Mouse (Mus musculus): ENCODE results near the gene Hist2h2aa1. TPM values are rescaled to one million over a fixed set of nuclear protein-coding genes. Genes with fewer than 3 reads are reported as not detected.
A peak's percentile ranks its signal among the peaks of the same experiment; 100 is the strongest.

The Hist2h2aa1 gene
- polyA plus RNA-seq, 1 experiment from 2014 or later, result 107 TPM

GRCm38 (mm10) chr3:96257190-96257589 lies 11.9 kb downstream of the Hist2h2aa1 start:
- Histone ChIP-seq H3K4me1 (ENCODE audit: insufficient read depth) (peaks cover 14% of the 10 kb centered on the region), H3K9me3 (ENCODE audit: low read length) (no peaks in the 10 kb centered on the region), H3K9ac (replicated peaks) (no peak overlapping the region), H3K27ac (ENCODE audit: low read depth) (no peak overlapping the region), H3K4me3 (ENCODE audit: low read depth, low read length) (no peak overlapping the region), H3K36me3 (replicated peaks; ENCODE audit: insufficient read depth, low read length) (no peaks in the 10 kb centered on the region), H3K4me2 (ENCODE audit: low read depth, low read length) (no peak overlapping the region), H3K27me3 (ENCODE audit: insufficient read depth, low read length) (no peaks in the 10 kb centered on the region)
- WGBS (ENCODE audit: insufficient replicate concordance), result 73% methylated on average over 3 of the region's 3 CpGs
- DNase-seq, result no peak
- ATAC-seq, result no peak
- TF ChIP-seq EP300 (IDR thresholded peaks at IDR 0.05; ENCODE audit: low read depth) (no peak), CTCF (IDR thresholded peaks at IDR 0.05; ENCODE audit: low read depth) (no peak)

GRCm38 (mm10) chr3:96260220-96260619 lies 14.9 kb downstream of the Hist2h2aa1 start:
- no peak overlapping the region for H3K27ac ChIP-seq (ENCODE audit: low read depth)
- peaks cover 26% of the 10 kb centered on the region for H3K4me1 ChIP-seq (ENCODE audit: insufficient read depth)
- no peaks in the 10 kb centered on the region for H3K9me3 ChIP-seq (ENCODE audit: low read length)
- no peak overlapping the region for H3K9ac ChIP-seq (replicated peaks)
- H3K4me3 ChIP-seq (ENCODE audit: low read depth, low read length), result no peak overlapping the region
- no peak for DNase-seq
- TF ChIP-seq EP300 (IDR thresholded peaks at IDR 0.05; ENCODE audit: low read depth) (no peak), CTCF (IDR thresholded peaks at IDR 0.05; ENCODE audit: low read depth) (no peak)
- H3K27me3 ChIP-seq (ENCODE audit: insufficient read depth, low read length), result no peaks in the 10 kb centered on the region
- H3K36me3 ChIP-seq (replicated peaks; ENCODE audit: insufficient read depth, low read length), result no peaks in the 10 kb centered on the region
- 87% methylated on average over 5 of the region's 5 CpGs for WGBS (ENCODE audit: insufficient replicate concordance)
- no peak for ATAC-seq
- no peak overlapping the region for H3K4me2 ChIP-seq (ENCODE audit: low read depth, low read length)

GRCm38 (mm10) chr3:96261623-96262022 lies 16.3 kb downstream of the Hist2h2aa1 start:
- DNase-seq (no peak), ATAC-seq (no peak)
- Histone ChIP-seq H3K27ac (ENCODE audit: low read depth) (peak overlapping the region; percentile 99), H3K36me3 (replicated peaks; ENCODE audit: insufficient read depth, low read length) (no peaks in the 10 kb centered on the region), H3K9me3 (ENCODE audit: low read length) (no peaks in the 10 kb centered on the region), H3K9ac (replicated peaks) (peak overlapping the region; percentile 91; the same call in 1 of the 2 replicates), H3K27me3 (ENCODE audit: insufficient read depth, low read length) (no peaks in the 10 kb centered on the region), H3K4me1 (ENCODE audit: insufficient read depth) (peaks cover 26% of the 10 kb centered on the region), H3K4me2 (ENCODE audit: low read depth, low read length) (peak overlapping the region; percentile 82), H3K4me3 (ENCODE audit: low read depth, low read length) (peak overlapping the region; percentile 70)
- TF ChIP-seq EP300 (IDR thresholded peaks at IDR 0.05; ENCODE audit: low read depth) (no peak), CTCF (IDR thresholded peaks at IDR 0.05; ENCODE audit: low read depth) (no peak)
- 65% methylated on average over 3 of the region's 3 CpGs for WGBS (ENCODE audit: insufficient replicate concordance)

- Histone ChIP-seq H3K9ac (replicated peaks) (peak overlapping the region; percentile 91), H3K9me3 (ENCODE audit: low read length) (no peaks in the 10 kb centered on the region), H3K27me3 (ENCODE audit: insufficient read depth, low read length) (no peaks in the 10 kb centered on the region), H3K4me2 (ENCODE audit: low read depth, low read length) (peak overlapping the region; percentile 82), H3K4me3 (ENCODE audit: low read depth, low read length) (peak overlapping the region; percentile 70), H3K36me3 (replicated peaks; ENCODE audit: insufficient read depth, low read length) (no peaks in the 10 kb centered on the region), H3K27ac (ENCODE audit: low read depth) (peak overlapping the region; percentile 99), H3K4me1 (ENCODE audit: insufficient read depth) (peaks cover 26% of the 10 kb centered on the region)
- TF ChIP-seq CTCF (IDR thresholded peaks at IDR 0.05; ENCODE audit: low read depth) (no peak), EP300 (IDR thresholded peaks at IDR 0.05; ENCODE audit: low read depth) (no peak)
- under 1% methylated on average over 19 of the region's 19 CpGs for WGBS (ENCODE audit: insufficient replicate concordance)
- DNase-seq (peak; percentile 83), ATAC-seq (peak; percentile 73)
Observed at GRCm38 (mm10) chr3:96262216-96262875, 17.0 kb downstream of the Hist2h2aa1 start.

- Histone ChIP-seq H3K4me3 (ENCODE audit: low read depth, low read length) (peak within 1 kb of the TSS; percentile 70), H3K9me3 (ENCODE audit: low read length) (no peaks in the 10 kb centered on the region), H3K4me2 (ENCODE audit: low read depth, low read length) (peak within 1 kb of the TSS; percentile 82), H3K36me3 (replicated peaks; ENCODE audit: insufficient read depth, low read length) (no peaks in the 10 kb centered on the region), H3K9ac (replicated peaks) (peak within 1 kb of the TSS; percentile 91), H3K27ac (ENCODE audit: low read depth) (peak within 1 kb of the TSS; percentile 99), H3K27me3 (ENCODE audit: insufficient read depth, low read length) (no peaks in the 10 kb centered on the region), H3K4me1 (ENCODE audit: insufficient read depth) (peaks cover 32% of the 10 kb centered on the region)
- WGBS (ENCODE audit: insufficient replicate concordance), result under 1% methylated on average over 40 of the region's 40 CpGs
- TF ChIP-seq CTCF (IDR thresholded peaks at IDR 0.05; ENCODE audit: low read depth) (peak; percentile 66), EP300 (IDR thresholded peaks at IDR 0.05; ENCODE audit: low read depth) (peak; percentile 96)
- peak; percentile 96 for DNase-seq
- peak; percentile 86 for ATAC-seq
Observed at GRCm38 (mm10) chr3:96262979-96263550, 17.8 kb downstream of the Hist2h2aa1 start, which contains the start of gene Hist2h4. Hist2h4 (minus strand) TSS chr3:96263311.

GRCm38 (mm10) chr3:96263558-96264403 lies 18.5 kb downstream of the Hist2h2aa1 start:
- H3K9ac ChIP-seq (replicated peaks), result peak overlapping the region; percentile 91
- peak; percentile 40 for ATAC-seq
- whole genome bisulfite sequencing (ENCODE audit: insufficient replicate concordance), result 4% methylated on average over 27 of the region's 27 CpGs

More at GRCm38 (mm10) chr3:96263558-96264403, 18.5 kb downstream of the Hist2h2aa1 start:
- peaks cover 32% of the 10 kb centered on the region for H3K4me1 ChIP-seq (ENCODE audit: insufficient read depth)
- TF ChIP-seq CTCF (IDR thresholded peaks at IDR 0.05; ENCODE audit: low read depth), result no peak
- no peak for TF ChIP-seq EP300 (IDR thresholded peaks at IDR 0.05; ENCODE audit: low read depth)
- no peaks in the 10 kb centered on the region for H3K36me3 ChIP-seq (replicated peaks; ENCODE audit: insufficient read depth, low read length)
- no peaks in the 10 kb centered on the region for H3K27me3 ChIP-seq (ENCODE audit: insufficient read depth, low read length)
- no peaks in the 10 kb centered on the region for H3K9me3 ChIP-seq (ENCODE audit: low read length)
- peak overlapping the region; percentile 99 for H3K27ac ChIP-seq (ENCODE audit: low read depth)
- peak overlapping the region; percentile 70 for H3K4me3 ChIP-seq (ENCODE audit: low read depth, low read length)
- peak overlapping the region; percentile 82 for H3K4me2 ChIP-seq (ENCODE audit: low read depth, low read length)
- DNase-seq, result peak; percentile 65
